In the genomic region with DNA sequence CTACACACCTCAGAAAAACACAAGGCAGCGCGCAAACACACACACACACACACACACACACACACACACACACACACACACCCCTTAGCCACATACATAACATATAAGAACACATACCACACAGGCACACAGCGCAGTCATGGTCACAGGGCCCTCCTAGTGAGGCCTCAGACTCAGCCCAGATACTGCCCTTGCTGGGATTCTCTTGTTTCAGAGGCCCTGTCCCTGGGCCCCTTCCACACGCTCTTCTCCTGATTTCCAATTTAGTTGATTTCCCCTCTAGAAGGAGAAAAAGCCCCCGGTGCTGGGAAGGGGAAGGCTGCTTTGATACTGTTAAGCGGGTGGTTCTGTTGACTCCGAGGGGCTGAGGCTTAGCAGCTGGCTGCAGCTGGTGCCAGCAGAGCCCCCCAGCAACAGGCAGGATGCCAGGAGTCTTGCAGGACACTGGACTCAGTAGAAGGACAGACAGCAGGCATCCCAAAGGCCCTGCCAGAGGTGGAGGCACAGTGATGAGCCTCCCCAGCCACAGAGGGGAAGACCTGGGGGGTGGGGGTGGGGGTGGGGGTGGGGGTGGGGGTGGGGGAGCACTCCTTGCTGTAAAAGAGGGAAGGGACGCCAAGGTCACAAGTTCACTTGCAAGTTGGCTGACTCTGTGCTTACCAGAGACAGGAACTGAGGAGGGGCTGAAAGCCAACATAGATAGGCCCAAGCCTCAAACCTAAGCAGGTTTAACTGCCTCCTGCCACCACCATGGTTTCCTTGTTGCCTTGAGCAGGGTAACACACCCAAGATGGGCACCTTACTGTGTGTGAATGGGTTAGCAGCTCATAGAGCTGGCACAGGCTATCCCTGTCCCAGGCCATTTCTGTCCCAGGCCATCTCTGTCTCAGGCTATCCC, we compare ENCODE assay signal across 8 mouse cellular contexts. TPM values are rescaled to one million over a fixed set of nuclear protein-coding genes. Genes with fewer than 3 reads are reported as not detected.
DNase-seq lines count a peak whose midpoint lies in the region; ATAC-seq and TF ChIP-seq lines count a peak whose summit lies in the region.

No protein-coding gene starts in this region.

- H3K9ac ChIP-seq in intestine, embryonic 14.5 days (ENCODE audit: low read length) = no peak overlapping the region
- no peak overlapping the region for H3K9ac ChIP-seq in intestine, postnatal 0 days (ENCODE audit: low read depth, low read length)
- H3K9ac ChIP-seq in embryonic facial prominence, embryonic 13.5 days = peak overlapping the region; percentile 55
- no peak overlapping the region for H3K9ac ChIP-seq in limb, embryonic 15.5 days

- 33% methylated on average over 8 of the region's 8 CpGs for WGBS in intestine, embryonic 14.5 days
- 47% methylated on average over 8 of the region's 8 CpGs for WGBS in intestine, postnatal 0 days
- 44% methylated on average over 8 of the region's 8 CpGs for WGBS in embryonic facial prominence, embryonic 13.5 days
- WGBS in limb, embryonic 15.5 days = 41% methylated on average over 8 of the region's 8 CpGs

- TF ChIP-seq CTCF in intestine, postnatal 0 days (IDR thresholded peaks at IDR 0.05; ENCODE audit: low read depth) = no peak

- peak; percentile 84 for DNase-seq in intestine, embryonic 14.5 days (ENCODE audit: low spot score)
- DNase-seq in CD4-positive, CD25-positive, alpha-beta regulatory T cell, adult 2 months (ENCODE audit: low read depth, low spot score) = peak; percentile 43
- DNase-seq in spleen, adult 12 weeks (ENCODE audit: low spot score) = no peak
- no peak for DNase-seq in right cerebral cortex, postnatal 14 days
- DNase-seq in thymus, adult 18-20 months = no peak

- ATAC-seq in intestine, embryonic 14.5 days (replicated peaks; ENCODE audit: low FRiP score, low TSS enrichment, low read depth) = peak; percentile 41
- no peak for ATAC-seq in intestine, postnatal 0 days
- ATAC-seq in embryonic facial prominence, embryonic 13.5 days (ENCODE audit: insufficient number of reproducible peaks, insufficient read depth, low FRiP score, low TSS enrichment, low read depth) = 0 out of 2 replicates have a peak, but pooled peaks have one; percentile 3
- ATAC-seq in limb, embryonic 15.5 days (ENCODE audit: insufficient number of reproducible peaks, low FRiP score, low TSS enrichment, low read depth) = no peak

- H3K4me2 ChIP-seq in intestine, embryonic 14.5 days (ENCODE audit: low read length) = no peak overlapping the region
- no peak overlapping the region for H3K4me2 ChIP-seq in intestine, postnatal 0 days (replicated peaks; ENCODE audit: low read depth)
- H3K4me2 ChIP-seq in embryonic facial prominence, embryonic 13.5 days = peak overlapping the region; percentile 33
- no peak overlapping the region for H3K4me2 ChIP-seq in limb, embryonic 15.5 days

- H3K36me3 ChIP-seq in intestine, embryonic 14.5 days (ENCODE audit: control insufficient read depth, insufficient read depth, low read length) = peaks cover 35% of the 10 kb centered on the region
- H3K36me3 ChIP-seq in intestine, postnatal 0 days (ENCODE audit: control insufficient read depth, insufficient read depth) = peaks cover 14% of the 10 kb centered on the region; the same call in 1 of the 2 replicates
- H3K36me3 ChIP-seq in embryonic facial prominence, embryonic 13.5 days = peaks cover 39% of the 10 kb centered on the region
- H3K36me3 ChIP-seq in limb, embryonic 15.5 days = peaks cover 34% of the 10 kb centered on the region

- H3K27me3 ChIP-seq in intestine, embryonic 14.5 days (replicated peaks; ENCODE audit: control insufficient read depth, insufficient read depth, low read length) = no peaks in the 10 kb centered on the region
- H3K27me3 ChIP-seq in intestine, postnatal 0 days (replicated peaks; ENCODE audit: control insufficient read depth, insufficient read depth, low read length) = no peaks in the 10 kb centered on the region
- H3K27me3 ChIP-seq in embryonic facial prominence, embryonic 13.5 days = no peaks in the 10 kb centered on the region
- no peaks in the 10 kb centered on the region for H3K27me3 ChIP-seq in limb, embryonic 15.5 days

- H3K4me1 ChIP-seq in intestine, embryonic 14.5 days (replicated peaks; ENCODE audit: control insufficient read depth, insufficient read depth, low read length) = peaks cover 62% of the 10 kb centered on the region
- H3K4me1 ChIP-seq in intestine, postnatal 0 days (replicated peaks; ENCODE audit: control insufficient read depth, insufficient read depth, low read length) = no peaks in the 10 kb centered on the region
- peaks cover 80% of the 10 kb centered on the region for H3K4me1 ChIP-seq in embryonic facial prominence, embryonic 13.5 days
- peaks cover 61% of the 10 kb centered on the region for H3K4me1 ChIP-seq in limb, embryonic 15.5 days

- H3K27ac ChIP-seq in intestine, embryonic 14.5 days (ENCODE audit: low read depth) = peak overlapping the region; percentile 69
- H3K27ac ChIP-seq in intestine, postnatal 0 days (ENCODE audit: low read depth, low read length) = no peak overlapping the region
- H3K27ac ChIP-seq in embryonic facial prominence, embryonic 13.5 days = peak overlapping the region; percentile 72
- H3K27ac ChIP-seq in limb, embryonic 15.5 days = peak overlapping the region; percentile 51

- no peak overlapping the region for H3K4me3 ChIP-seq in intestine, embryonic 14.5 days (ENCODE audit: low read depth, low read length)
- H3K4me3 ChIP-seq in intestine, postnatal 0 days (ENCODE audit: low read depth, low read length) = no peak overlapping the region
- H3K4me3 ChIP-seq in embryonic facial prominence, embryonic 13.5 days = no peak overlapping the region
- H3K4me3 ChIP-seq in limb, embryonic 15.5 days = no peak overlapping the region

- H3K9me3 ChIP-seq in intestine, embryonic 14.5 days (ENCODE audit: control insufficient read depth, low read length) = no peaks in the 10 kb centered on the region
- no peaks in the 10 kb centered on the region for H3K9me3 ChIP-seq in intestine, postnatal 0 days (ENCODE audit: control insufficient read depth)
- H3K9me3 ChIP-seq in embryonic facial prominence, embryonic 13.5 days = no peaks in the 10 kb centered on the region
- H3K9me3 ChIP-seq in limb, embryonic 15.5 days = no peaks in the 10 kb centered on the region

RNA-seq across cellular contexts. Expression of a gene that starts 17.0 kb away (rescaled TPM):
- polyA plus RNA-seq in intestine, embryonic 14.5 days (2014; fragmentation: Nextera tagmentation; extraction: Ambion mirVana) = 0.65 and 0.90 TPM in 2 replicates
- 13.9 and 14.0 TPM in 2 replicates for polyA plus RNA-seq in intestine, postnatal 0 days (2015; fragmentation: Nextera tagmentation; extraction: Ambion mirVana)
- polyA plus RNA-seq in embryonic facial prominence, embryonic 13.5 days (2015; fragmentation: Nextera tagmentation; extraction: Ambion mirVana) = 0.13 TPM in 1 of 2 replicates, not detected in the other
- 0.64 and 0.88 TPM in 2 replicates for polyA plus RNA-seq in limb, embryonic 15.5 days (2015; fragmentation: Nextera tagmentation; extraction: Ambion mirVana)

RNA-seq across cellular contexts. Expression of a gene that starts 40.6 kb away (rescaled TPM):
- polyA plus RNA-seq in intestine, embryonic 14.5 days (2014; fragmentation: Nextera tagmentation; extraction: Ambion mirVana) = 10.4 and 12.0 TPM in 2 replicates
- 5.9 and 6.4 TPM in 2 replicates for polyA plus RNA-seq in intestine, postnatal 0 days (2015; fragmentation: Nextera tagmentation; extraction: Ambion mirVana)
- polyA plus RNA-seq in embryonic facial prominence, embryonic 13.5 days (2015; fragmentation: Nextera tagmentation; extraction: Ambion mirVana) = 6.3 and 7.3 TPM in 2 replicates
- polyA plus RNA-seq in limb, embryonic 15.5 days (2015; fragmentation: Nextera tagmentation; extraction: Ambion mirVana) = 6.3 and 8.4 TPM in 2 replicates

Comparison
In these comparisons a context has a peak if more than half of its experiments do, and no peak if none do; other contexts are left out.
1. ATAC-seq: peak in intestine, embryonic 14.5 days (single experiment) and embryonic facial prominence, embryonic 13.5 days (single experiment); none in intestine, postnatal 0 days (single experiment) and limb, embryonic 15.5 days (single experiment).
2. DNase-seq: peak in intestine, embryonic 14.5 days (single experiment) and CD4-positive, CD25-positive, alpha-beta regulatory T cell, adult 2 months (single experiment); none in spleen, adult 12 weeks (single experiment), right cerebral cortex, postnatal 14 days (single experiment) and thymus, adult 18-20 months (0 of 2).